Mouse (Mus musculus): ENCODE measurements at regions not wholly inside any gene's neighbourhood (a gene's known extent, or its start where the extent isn't known, plus 50 kb on each side); places are given as distances from the start of the nearest gene placed in this dataset.
A peak's percentile ranks its signal among the peaks of the same experiment; 100 is the strongest.

- H3K9ac ChIP-seq (replicated peaks; ENCODE audit: low read length), result no peak overlapping the region
- H3K4me2 ChIP-seq (ENCODE audit: low read depth, low read length), result no peak overlapping the region
- DNase-seq (ENCODE audit: low spot score) (no peak), ATAC-seq (replicated peaks; ENCODE audit: insufficient number of reproducible peaks, low FRiP score, low TSS enrichment, low read depth) (no peak)
- H3K36me3 ChIP-seq (replicated peaks; ENCODE audit: control insufficient read depth, insufficient read depth, low read depth, low read length), result no peaks in the 10 kb centered on the region
- no peaks in the 10 kb centered on the region for H3K9me3 ChIP-seq (replicated peaks; ENCODE audit: control insufficient read depth, low read length)
- WGBS, result 92% methylated on average over 5 of the region's 5 CpGs
- H3K4me3 ChIP-seq (ENCODE audit: low read depth, low read length), result no peak overlapping the region
- no peaks in the 10 kb centered on the region for H3K4me1 ChIP-seq (ENCODE audit: control insufficient read depth, insufficient read depth, low read length)
- H3K27me3 ChIP-seq (ENCODE audit: control insufficient read depth, insufficient read depth, low read length), result no peaks in the 10 kb centered on the region
- no peak overlapping the region for H3K27ac ChIP-seq (replicated peaks; ENCODE audit: low read depth, low read length)
These were observed 367.9 kb upstream of the Got2 start for GRCm38 (mm10) chr8:96256294-96256693.

- WGBS, result 60% methylated on average over 5 of the region's 5 CpGs
- Histone ChIP-seq H3K4me1 (ENCODE audit: control insufficient read depth, insufficient read depth, low read length) (no peaks in the 10 kb centered on the region), H3K36me3 (replicated peaks; ENCODE audit: control insufficient read depth, insufficient read depth, low read depth, low read length) (no peaks in the 10 kb centered on the region), H3K4me2 (ENCODE audit: low read depth, low read length) (no peak overlapping the region), H3K27ac (replicated peaks; ENCODE audit: low read depth, low read length) (no peak overlapping the region), H3K27me3 (ENCODE audit: control insufficient read depth, insufficient read depth, low read length) (no peaks in the 10 kb centered on the region), H3K9ac (replicated peaks; ENCODE audit: low read length) (no peak overlapping the region), H3K4me3 (ENCODE audit: low read depth, low read length) (no peak overlapping the region), H3K9me3 (replicated peaks; ENCODE audit: control insufficient read depth, low read length) (no peaks in the 10 kb centered on the region)
- DNase-seq (ENCODE audit: low spot score) (no peak), ATAC-seq (replicated peaks; ENCODE audit: insufficient number of reproducible peaks, low FRiP score, low TSS enrichment, low read depth) (no peak)
These were observed 367.5 kb upstream of the Got2 start for GRCm38 (mm10) chr8:96255811-96256210.

GRCm38 (mm10) chr8:96246017-96246416 is 357.7 kb upstream of the Got2 start:
- no peak for DNase-seq (ENCODE audit: low spot score)
- H3K27me3 ChIP-seq (ENCODE audit: control insufficient read depth, insufficient read depth, low read length), result no peaks in the 10 kb centered on the region
- WGBS, result 62% methylated on average over 7 of the region's 7 CpGs

GRCm38 (mm10) chr8:96244549-96245152 is 356.3 kb upstream of the Got2 start:
- Histone ChIP-seq H3K4me3 (ENCODE audit: low read depth, low read length) (no peak overlapping the region), H3K9ac (replicated peaks; ENCODE audit: low read length) (no peak overlapping the region), H3K4me1 (ENCODE audit: control insufficient read depth, insufficient read depth, low read length) (no peaks in the 10 kb centered on the region), H3K27ac (replicated peaks; ENCODE audit: low read depth, low read length) (no peak overlapping the region), H3K36me3 (replicated peaks; ENCODE audit: control insufficient read depth, insufficient read depth, low read depth, low read length) (no peaks in the 10 kb centered on the region), H3K9me3 (replicated peaks; ENCODE audit: control insufficient read depth, low read length) (no peaks in the 10 kb centered on the region), H3K4me2 (ENCODE audit: low read depth, low read length) (no peak overlapping the region), H3K27me3 (ENCODE audit: control insufficient read depth, insufficient read depth, low read length) (no peaks in the 10 kb centered on the region)
- no peak for DNase-seq (ENCODE audit: low spot score)
- no peak for ATAC-seq (replicated peaks; ENCODE audit: insufficient number of reproducible peaks, low FRiP score, low TSS enrichment, low read depth)
- 50% methylated on average over 9 of the region's 9 CpGs for WGBS

More at GRCm38 (mm10) chr8:96246017-96246416, 357.7 kb upstream of the Got2 start:
- Histone ChIP-seq H3K4me2 (ENCODE audit: low read depth, low read length) (no peak overlapping the region), H3K36me3 (replicated peaks; ENCODE audit: control insufficient read depth, insufficient read depth, low read depth, low read length) (no peaks in the 10 kb centered on the region), H3K4me1 (ENCODE audit: control insufficient read depth, insufficient read depth, low read length) (no peaks in the 10 kb centered on the region), H3K9ac (replicated peaks; ENCODE audit: low read length) (no peak overlapping the region), H3K4me3 (ENCODE audit: low read depth, low read length) (no peak overlapping the region), H3K9me3 (replicated peaks; ENCODE audit: control insufficient read depth, low read length) (no peaks in the 10 kb centered on the region), H3K27ac (replicated peaks; ENCODE audit: low read depth, low read length) (no peak overlapping the region)
- no peak for ATAC-seq (replicated peaks; ENCODE audit: insufficient number of reproducible peaks, low FRiP score, low TSS enrichment, low read depth)

GRCm38 (mm10) chr8:96238406-96238805 is 350.1 kb upstream of the Got2 start:
- no peaks in the 10 kb centered on the region for H3K4me1 ChIP-seq (ENCODE audit: control insufficient read depth, insufficient read depth, low read length)
- DNase-seq (ENCODE audit: low spot score), result no peak
- H3K4me2 ChIP-seq (ENCODE audit: low read depth, low read length), result no peak overlapping the region
- H3K27me3 ChIP-seq (ENCODE audit: control insufficient read depth, insufficient read depth, low read length), result no peaks in the 10 kb centered on the region
- no peaks in the 10 kb centered on the region for H3K9me3 ChIP-seq (replicated peaks; ENCODE audit: control insufficient read depth, low read length)
- H3K9ac ChIP-seq (replicated peaks; ENCODE audit: low read length), result no peak overlapping the region
- no peaks in the 10 kb centered on the region for H3K36me3 ChIP-seq (replicated peaks; ENCODE audit: control insufficient read depth, insufficient read depth, low read depth, low read length)
- no peak overlapping the region for H3K27ac ChIP-seq (replicated peaks; ENCODE audit: low read depth, low read length)
- H3K4me3 ChIP-seq (ENCODE audit: low read depth, low read length), result no peak overlapping the region
- no peak for ATAC-seq (replicated peaks; ENCODE audit: insufficient number of reproducible peaks, low FRiP score, low TSS enrichment, low read depth)

- Histone ChIP-seq H3K9me3 (replicated peaks; ENCODE audit: control insufficient read depth, low read length) (no peaks in the 10 kb centered on the region), H3K4me1 (ENCODE audit: control insufficient read depth, insufficient read depth, low read length) (no peaks in the 10 kb centered on the region), H3K27me3 (ENCODE audit: control insufficient read depth, insufficient read depth, low read length) (no peaks in the 10 kb centered on the region), H3K9ac (replicated peaks; ENCODE audit: low read length) (no peak overlapping the region), H3K27ac (replicated peaks; ENCODE audit: low read depth, low read length) (no peak overlapping the region), H3K4me3 (ENCODE audit: low read depth, low read length) (no peak overlapping the region), H3K4me2 (ENCODE audit: low read depth, low read length) (no peak overlapping the region), H3K36me3 (replicated peaks; ENCODE audit: control insufficient read depth, insufficient read depth, low read depth, low read length) (no peaks in the 10 kb centered on the region)
- 84% methylated on average over 3 of the region's 3 CpGs for WGBS
- ATAC-seq (replicated peaks; ENCODE audit: insufficient number of reproducible peaks, low FRiP score, low TSS enrichment, low read depth) (no peak), DNase-seq (ENCODE audit: low spot score) (no peak)
These were observed 349.6 kb upstream of the Got2 start for GRCm38 (mm10) chr8:96237940-96238339.

GRCm38 (mm10) chr8:96230412-96230811 is 342.1 kb upstream of the Got2 start:
- no peaks in the 10 kb centered on the region for H3K4me1 ChIP-seq (ENCODE audit: control insufficient read depth, insufficient read depth, low read length)
- no peaks in the 10 kb centered on the region for H3K36me3 ChIP-seq (replicated peaks; ENCODE audit: control insufficient read depth, insufficient read depth, low read depth, low read length)
- H3K27me3 ChIP-seq (ENCODE audit: control insufficient read depth, insufficient read depth, low read length), result no peaks in the 10 kb centered on the region
- no peak overlapping the region for H3K4me3 ChIP-seq (ENCODE audit: low read depth, low read length)
- H3K27ac ChIP-seq (replicated peaks; ENCODE audit: low read depth, low read length), result no peak overlapping the region
- no peak overlapping the region for H3K9ac ChIP-seq (replicated peaks; ENCODE audit: low read length)
- DNase-seq (ENCODE audit: low spot score) (peak; percentile 74), ATAC-seq (replicated peaks; ENCODE audit: insufficient number of reproducible peaks, low FRiP score, low TSS enrichment, low read depth) (no peak)
- 30% methylated on average over 4 of the region's 4 CpGs for WGBS
- H3K4me2 ChIP-seq (ENCODE audit: low read depth, low read length), result no peak overlapping the region
- no peaks in the 10 kb centered on the region for H3K9me3 ChIP-seq (replicated peaks; ENCODE audit: control insufficient read depth, low read length)

All from embryonic facial prominence, embryonic 11.5 days (tissue).